Mouse (Mus musculus): ENCODE results near the gene Rora.

Rora gene

DNA sequence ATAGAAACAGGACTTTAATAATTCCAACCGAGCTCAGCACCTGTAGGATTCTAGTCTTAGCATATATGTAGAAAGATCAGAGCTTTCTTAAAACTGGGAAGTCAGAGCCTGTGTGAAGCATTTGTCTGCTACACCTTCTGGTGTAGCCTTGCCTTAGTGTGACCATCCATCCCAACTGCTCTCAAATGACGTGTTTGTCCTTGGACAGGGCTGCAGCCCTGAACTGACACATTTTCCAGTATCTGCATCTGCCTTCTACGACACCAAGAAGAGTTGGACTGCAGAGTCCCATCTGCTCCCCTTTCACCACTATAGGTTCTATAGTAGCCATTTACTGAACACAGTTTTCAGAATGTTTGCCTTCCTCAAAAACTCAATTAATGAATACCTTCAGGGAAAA is 776.9 kb downstream of the Rora start:
- no peak for DNase-seq (ENCODE audit: low read depth)

GRCm38 (mm10) chr9:69431863-69432555 is 778.4 kb downstream of the Rora start:
- no peak for DNase-seq (ENCODE audit: low read depth)

- DNase-seq (ENCODE audit: low read depth) = no peak
Observed at GRCm38 (mm10) chr9:69435194-69435593, 781.6 kb downstream of the Rora start.

GRCm38 (mm10) chr9:69435662-69436061 is 782.1 kb downstream of the Rora start:
- DNase-seq (ENCODE audit: low read depth) = no peak
